Mouse (Mus musculus) R1 (cell line): ENCODE results near the gene Ctdspl2.
A peak's percentile ranks its signal among the peaks of the same experiment; 100 is the strongest.
"Not testable (repeated sequence)": the region's sequence is repeated elsewhere in the genome, so short reads cannot be mapped to it uniquely, and the experiment has no call there.

Experiments used
- DNase-seq: peaks from one replicate; pipeline ENCODE4 v3.0.0-alpha.2; 2018; ENCODE audit warnings: low read depth, low spot score

The Ctdspl2 gene

GRCm38 (mm10) chr2:121955765-121956223, at the start of gene Ctdspl2, which contains the start of gene Mageb3:
TSS of gene Ctdspl2 (plus strand) at chr2:121956001.
TSS of gene Mageb3 (minus strand) at chr2:121956092.
- DNase-seq: peak; percentile 94

- DNase-seq: peak; percentile 46
Measured at GRCm38 (mm10) chr2:121909975-121910374, 45.8 kb upstream of the Ctdspl2 start.

- no peak for DNase-seq
Measured at GRCm38 (mm10) chr2:121916047-121916970, 39.5 kb upstream of the Ctdspl2 start.

- DNase-seq: not testable (repeated sequence)
Measured at GRCm38 (mm10) chr2:121937624-121938023, 18.2 kb upstream of the Ctdspl2 start.

GRCm38 (mm10) chr2:121943364-121943763, 12.4 kb upstream of the Ctdspl2 start:
- DNase-seq: no peak

GRCm38 (mm10) chr2:121954971-121955656, 687 bp upstream of the Ctdspl2 start:
- peak; percentile 38 for DNase-seq

- DNase-seq: peak; percentile 96
Measured at GRCm38 (mm10) chr2:121956224-121957018, 620 bp downstream of the Ctdspl2 start.

GRCm38 (mm10) chr2:121957216-121957792, 1.5 kb downstream of the Ctdspl2 start:
- peak; percentile 13 for DNase-seq

GRCm38 (mm10) chr2:121995738-121996137, 39.9 kb downstream of the Ctdspl2 start:
- DNase-seq: peak; percentile 52

GRCm38 (mm10) chr2:122008832-122009231, 53.0 kb downstream of the Ctdspl2 start:
- DNase-seq: no peak

GRCm38 (mm10) chr2:122011441-122011840, 55.6 kb downstream of the Ctdspl2 start:
- DNase-seq: no peak

- DNase-seq: no peak
Measured at GRCm38 (mm10) chr2:122018705-122019104, 62.9 kb downstream of the Ctdspl2 start.

GRCm38 (mm10) chr2:122022284-122022683, 66.5 kb downstream of the Ctdspl2 start:
- peak; percentile 58 for DNase-seq

GRCm38 (mm10) chr2:122027091-122027490, 71.3 kb downstream of the Ctdspl2 start:
- DNase-seq: not testable (repeated sequence)

- peak; percentile 87 for DNase-seq
Measured at GRCm38 (mm10) chr2:122027862-122028755, 72.3 kb downstream of the Ctdspl2 start, which contains the start of gene Eif3j1. TSS of gene Eif3j1 (plus strand) at chr2:122028546.

GRCm38 (mm10) chr2:122028756-122029700, 73.2 kb downstream of the Ctdspl2 start:
- peak; percentile 62 for DNase-seq

GRCm38 (mm10) chr2:122031970-122032369, 76.2 kb downstream of the Ctdspl2 start:
- no peak for DNase-seq

GRCm38 (mm10) chr2:122036064-122036463, 80.3 kb downstream of the Ctdspl2 start:
- no peak for DNase-seq

GRCm38 (mm10) chr2:122043926-122044325, 88.1 kb downstream of the Ctdspl2 start:
- DNase-seq: no peak
